Mouse (Mus musculus) intestine, embryonic 16.5 days (tissue): ENCODE data around the gene Ccrl2. TPM values are rescaled to one million over a fixed set of nuclear protein-coding genes. Genes with fewer than 3 reads are reported as not detected.

Experiments
- ATAC-seq: fragments of 200-750 bp; cut with Nextera tagmentation; 2 replicates; pipeline ENCODE4 v1.8.0; 2017; ENCODE audit warnings: moderate TSS enrichment, moderate library complexity
- H3K27ac ChIP-seq: fragments of 300-500 bp; sonication (generic); 2 replicates; pipeline ENCODE4 v1.5.1; 2014; ENCODE audit warnings: mild to moderate bottlenecking, low read length
- H3K27me3 ChIP-seq: fragments of 300-500 bp; sonication (generic); replicated peaks from 2 replicates; pipeline ENCODE4 v1.6.1; 2014; ENCODE audit warnings: low read length, control low read depth, mixed read lengths; ENCODE audit not compliant: control insufficient read depth, insufficient read depth
- H3K36me3 ChIP-seq: fragments of 300-500 bp; sonication (generic); 2 replicates; pipeline ENCODE4 v1.6.1; 2014; ENCODE audit warnings: low read length, control low read depth; ENCODE audit not compliant: control insufficient read depth, insufficient read depth
- H3K4me1 ChIP-seq: fragments of 300-500 bp; sonication (generic); 2 replicates; pipeline ENCODE4 v1.6.1; 2014; ENCODE audit warnings: low read length, control low read depth, mixed read lengths; ENCODE audit not compliant: control insufficient read depth, insufficient read depth
- H3K4me2 ChIP-seq: fragments of 300-500 bp; sonication (generic); 2 replicates; pipeline ENCODE4 v1.6.1; 2014; ENCODE audit warnings: low read depth, low read length, control low read depth
- H3K4me3 ChIP-seq: fragments of 300-500 bp; sonication (generic); 2 replicates; pipeline ENCODE4 v1.5.1; 2014; ENCODE audit warnings: mild to moderate bottlenecking, low read length
- H3K9ac ChIP-seq: fragments of 300-500 bp; sonication (generic); 2 replicates; pipeline ENCODE4 v1.6.1; 2014; ENCODE audit warnings: low read depth, low read length
- H3K9me3 ChIP-seq: fragments of 300-500 bp; sonication (generic); 2 replicates; pipeline ENCODE4 v1.6.1; 2016; ENCODE audit warnings: low read length, control low read depth; ENCODE audit not compliant: control insufficient read depth
- WGBS: fragments of 180-500 bp; shearing (Covaris S2); extraction: QIAGEN DNeasy Blood & Tissue Kit; methylation state at CpG from one replicate; pipeline ENCODE4 v1.1.7; 2014; 5-methylcytosine and 5-hydroxymethylcytosine counted together
- polyA plus RNA-seq: library from polyadenylated mRNA; unstranded; fragments of >200 nt; fragmentation: Nextera tagmentation; extraction: Ambion mirVana; gene quantifications from 2 replicates; pipeline ENCODE4 v1.2.1, GENCODE M21; 2015

Ccrl2 gene
- polyA plus RNA-seq, 1 experiment from 2014 or later = 2.5 TPM

GRCm38 (mm10) chr9:111048452-111048851, 8.9 kb downstream of the Ccrl2 start:
- no peak for ATAC-seq

DNA sequence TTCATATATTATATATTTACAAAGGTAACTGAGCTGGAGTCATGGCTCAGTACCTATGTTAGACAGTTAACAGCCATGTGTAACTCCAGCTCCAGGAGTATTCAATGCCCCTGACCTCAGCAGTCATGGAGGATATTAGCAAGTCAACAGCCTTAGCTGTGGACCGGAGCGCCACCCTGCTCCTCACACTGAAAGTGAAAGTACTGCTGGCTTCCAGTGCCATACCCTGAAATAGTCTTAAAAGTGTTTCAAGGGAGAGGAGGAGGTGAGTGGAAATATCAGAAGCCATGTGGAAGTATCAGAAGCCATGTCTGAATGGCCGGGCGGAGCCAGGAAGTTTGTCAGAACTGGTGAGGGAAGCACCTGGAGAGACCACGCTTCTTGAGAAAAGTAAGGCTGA, 10.1 kb downstream of the Ccrl2 start:
- Histone ChIP-seq H3K9me3 (no peaks in the 10 kb centered on the region), H3K27ac (no peak overlapping the region), H3K4me2 (no peak overlapping the region), H3K4me1 (no peaks in the 10 kb centered on the region), H3K27me3 (no peaks in the 10 kb centered on the region), H3K9ac (no peak overlapping the region), H3K4me3 (no peak overlapping the region), H3K36me3 (no peaks in the 10 kb centered on the region)
- no peak for ATAC-seq
- 88% methylated on average over 5 of the region's 5 CpGs for WGBS

More at GRCm38 (mm10) chr9:111048452-111048851, 8.9 kb downstream of the Ccrl2 start:
- Histone ChIP-seq H3K27me3 (no peaks in the 10 kb centered on the region), H3K4me1 (no peaks in the 10 kb centered on the region), H3K9me3 (no peaks in the 10 kb centered on the region), H3K4me2 (no peak overlapping the region), H3K27ac (no peak overlapping the region), H3K36me3 (no peaks in the 10 kb centered on the region), H3K4me3 (no peak overlapping the region), H3K9ac (no peak overlapping the region)
- WGBS = 78% methylated on average over 3 of the region's 3 CpGs

GRCm38 (mm10) chr9:111046222-111046621, 11.1 kb downstream of the Ccrl2 start:
- 65% methylated on average over 3 of the region's 3 CpGs for WGBS
- ATAC-seq = no peak
- no peak overlapping the region for H3K27ac ChIP-seq

GRCm38 (mm10) chr9:111042266-111042665, 15.1 kb downstream of the Ccrl2 start:
- no peak for ATAC-seq
- no peaks in the 10 kb centered on the region for H3K4me1 ChIP-seq
- no peak overlapping the region for H3K27ac ChIP-seq
- H3K9ac ChIP-seq = no peak overlapping the region
- H3K36me3 ChIP-seq = no peaks in the 10 kb centered on the region
- WGBS = 83% methylated on average over 5 of the region's 5 CpGs
- H3K9me3 ChIP-seq = no peaks in the 10 kb centered on the region
- H3K27me3 ChIP-seq = no peaks in the 10 kb centered on the region
- H3K4me2 ChIP-seq = no peak overlapping the region
- H3K4me3 ChIP-seq = no peak overlapping the region

More at GRCm38 (mm10) chr9:111046222-111046621, 11.1 kb downstream of the Ccrl2 start:
- Histone ChIP-seq H3K36me3 (no peaks in the 10 kb centered on the region), H3K4me1 (no peaks in the 10 kb centered on the region), H3K4me3 (no peak overlapping the region), H3K27me3 (no peaks in the 10 kb centered on the region), H3K4me2 (no peak overlapping the region), H3K9me3 (no peaks in the 10 kb centered on the region), H3K9ac (no peak overlapping the region)

DNA sequence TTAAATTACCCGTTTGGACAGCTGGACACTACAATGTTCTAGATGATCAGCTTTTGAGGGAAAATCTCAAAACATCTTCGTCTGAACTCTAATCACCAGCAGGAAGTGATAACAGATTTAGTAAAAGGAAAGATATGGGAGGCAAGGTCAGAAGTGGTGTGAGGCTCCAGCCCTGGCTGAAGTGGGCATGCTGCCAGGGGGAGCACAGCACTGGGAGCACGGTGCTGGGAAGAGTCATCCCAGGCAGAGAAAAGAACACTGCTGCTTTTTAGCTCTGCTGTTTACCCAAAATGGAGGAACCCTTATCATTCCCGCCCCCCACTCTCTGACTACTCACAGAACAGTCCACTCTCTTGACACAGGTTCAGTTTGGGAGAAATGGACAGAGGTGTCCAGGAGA, 17.4 kb downstream of the Ccrl2 start:
- WGBS = 74% methylated on average over 4 of the region's 4 CpGs
- Histone ChIP-seq H3K27me3 (no peaks in the 10 kb centered on the region), H3K36me3 (no peaks in the 10 kb centered on the region), H3K27ac (no peak overlapping the region), H3K4me2 (no peak overlapping the region), H3K9me3 (no peaks in the 10 kb centered on the region), H3K4me3 (no peak overlapping the region), H3K4me1 (no peaks in the 10 kb centered on the region), H3K9ac (no peak overlapping the region)
- ATAC-seq = no peak

GRCm38 (mm10) chr9:111033717-111034116, 23.6 kb downstream of the Ccrl2 start:
- no peaks in the 10 kb centered on the region for H3K27me3 ChIP-seq
- no peak overlapping the region for H3K9ac ChIP-seq
- no peaks in the 10 kb centered on the region for H3K4me1 ChIP-seq
- H3K9me3 ChIP-seq = no peaks in the 10 kb centered on the region
- H3K4me3 ChIP-seq = no peak overlapping the region
- H3K27ac ChIP-seq = no peak overlapping the region
- no peak for ATAC-seq
- no peak overlapping the region for H3K4me2 ChIP-seq
- no peaks in the 10 kb centered on the region for H3K36me3 ChIP-seq
- 87% methylated on average over 4 of the region's 4 CpGs for WGBS

DNA sequence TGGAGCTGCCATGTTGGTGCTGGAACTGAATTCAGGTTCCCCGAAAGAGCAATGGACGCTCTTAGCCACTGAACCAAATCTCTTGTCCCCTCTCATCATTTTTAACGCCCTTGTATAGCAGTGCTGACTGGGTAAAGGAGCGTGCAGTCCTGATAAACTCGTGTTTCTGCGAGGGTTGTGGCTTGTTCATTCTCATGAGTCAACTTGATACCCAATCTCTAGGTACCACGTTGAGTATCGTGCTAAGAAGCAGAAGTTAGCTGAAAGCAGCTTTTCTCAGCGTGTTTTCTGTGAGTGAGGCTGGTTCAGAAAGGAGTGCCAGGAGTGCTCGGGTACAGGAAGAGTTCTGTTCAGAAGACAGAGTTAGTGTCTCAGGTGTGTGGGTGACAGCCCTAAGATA, 30.5 kb downstream of the Ccrl2 start:
- H3K9me3 ChIP-seq = no peaks in the 10 kb centered on the region
- H3K36me3 ChIP-seq = no peaks in the 10 kb centered on the region
- no peaks in the 10 kb centered on the region for H3K4me1 ChIP-seq
- H3K27ac ChIP-seq = no peak overlapping the region
- H3K4me3 ChIP-seq = no peak overlapping the region
- ATAC-seq = no peak
- H3K4me2 ChIP-seq = no peak overlapping the region
- H3K9ac ChIP-seq = no peak overlapping the region
- no peaks in the 10 kb centered on the region for H3K27me3 ChIP-seq
- WGBS = 88% methylated on average over 10 of the region's 10 CpGs

DNA sequence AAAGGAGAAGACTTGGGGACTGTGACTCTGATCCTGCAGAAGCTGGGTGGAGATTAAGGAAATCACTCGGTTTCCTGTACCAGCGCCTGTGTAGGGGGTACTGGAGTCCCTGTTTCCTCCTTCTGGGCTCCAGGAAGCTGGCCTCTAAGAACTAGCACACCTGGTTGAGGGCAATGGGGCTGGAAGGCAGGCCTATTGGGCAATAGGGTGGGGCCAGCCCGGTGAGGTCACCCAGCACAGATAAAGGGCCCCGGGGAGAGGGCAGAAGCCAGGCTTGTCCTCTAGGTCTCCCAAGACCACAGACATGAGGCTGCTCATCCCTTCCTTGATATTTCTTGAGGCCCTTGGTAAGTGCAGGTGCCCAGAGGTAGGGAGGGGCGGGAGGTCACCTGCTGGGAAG, 38.3 kb downstream of the Ccrl2 start, which contains the start of gene Ltf:
Gene Ltf, plus strand, starts transcription at position 250 of the 400 bp plus-strand sequence.
- 66% methylated on average over 5 of the region's 5 CpGs for WGBS
- no peaks in the 10 kb centered on the region for H3K9me3 ChIP-seq
- H3K4me3 ChIP-seq = no peak within 1 kb of the TSS
- no peaks in the 10 kb centered on the region for H3K4me1 ChIP-seq
- no peaks in the 10 kb centered on the region for H3K27me3 ChIP-seq
- H3K4me2 ChIP-seq = no peak within 1 kb of the TSS
- peak within 1 kb of the TSS; percentile 11; the same call in 1 of the 2 replicates for H3K9ac ChIP-seq
- H3K27ac ChIP-seq = peak within 1 kb of the TSS; percentile 15; the same call in 1 of the 2 replicates
- no peaks in the 10 kb centered on the region for H3K36me3 ChIP-seq
- ATAC-seq = peak; percentile 96

DNA sequence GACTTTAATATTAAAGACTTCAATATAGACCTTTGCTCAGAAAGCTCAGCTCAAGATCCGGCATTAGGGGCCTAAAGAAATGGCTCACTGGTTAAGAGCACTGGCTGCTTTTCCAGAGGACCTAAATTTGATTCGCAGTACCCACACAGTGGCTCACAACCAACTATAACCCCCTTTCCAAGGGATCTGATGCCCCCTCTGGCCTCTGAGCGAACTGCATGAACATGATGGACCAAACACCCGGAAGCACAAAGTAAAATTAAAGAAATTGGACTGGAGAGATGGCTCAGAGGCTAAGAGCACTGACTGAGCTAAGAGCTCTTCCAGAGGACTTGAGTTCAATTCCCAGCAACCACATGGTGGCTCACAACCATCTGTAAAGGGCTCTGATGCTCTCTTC, 41.7 kb downstream of the Ccrl2 start:
- H3K4me1 ChIP-seq = no peaks in the 10 kb centered on the region
- H3K36me3 ChIP-seq = no peaks in the 10 kb centered on the region
- no peak overlapping the region for H3K4me3 ChIP-seq
- H3K27me3 ChIP-seq = no peaks in the 10 kb centered on the region
- no peak overlapping the region for H3K9ac ChIP-seq
- H3K27ac ChIP-seq = no peak overlapping the region
- no peaks in the 10 kb centered on the region for H3K9me3 ChIP-seq
- ATAC-seq = no peak
- H3K4me2 ChIP-seq = no peak overlapping the region
- WGBS = 85% methylated on average over 4 of the region's 4 CpGs

DNA sequence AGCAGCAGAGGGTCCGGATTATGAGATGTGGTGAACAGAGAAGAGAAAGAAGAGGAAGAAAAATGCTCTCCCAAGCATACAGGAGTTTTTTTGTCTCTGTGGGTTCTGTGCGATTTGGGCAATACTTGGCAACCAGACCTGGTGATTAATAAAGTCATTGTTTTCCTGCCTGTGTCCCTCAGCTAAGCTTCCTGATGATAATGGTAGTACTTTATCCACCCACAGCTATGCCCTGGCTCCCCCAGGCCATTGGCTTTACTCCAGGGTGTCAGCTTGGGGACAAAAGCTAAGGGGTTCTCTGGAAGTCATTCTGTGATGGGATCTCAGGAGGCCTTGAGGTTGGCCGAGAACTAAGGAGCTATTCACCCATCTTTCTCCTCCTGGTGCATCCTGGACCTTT, 45.3 kb downstream of the Ccrl2 start:
- H3K4me3 ChIP-seq = no peak overlapping the region
- H3K4me1 ChIP-seq = no peaks in the 10 kb centered on the region
- ATAC-seq = no peak
- no peaks in the 10 kb centered on the region for H3K36me3 ChIP-seq
- no peak overlapping the region for H3K4me2 ChIP-seq
- 71% methylated on average over 3 of the region's 3 CpGs for WGBS
- no peak overlapping the region for H3K27ac ChIP-seq
- no peak overlapping the region for H3K9ac ChIP-seq
- H3K27me3 ChIP-seq = no peaks in the 10 kb centered on the region
- H3K9me3 ChIP-seq = no peaks in the 10 kb centered on the region
